Mouse (Mus musculus) kidney, adult 2 months (tissue): ENCODE measurements around the gene Gapdhs.

Source experiments
- CTCF ChIP-seq: fragments of 200-500 bp; conservative IDR thresholded peaks from 2 replicates; pipeline ENCODE4 v1.5.1; 2011; ENCODE audit warnings: low read depth, mild to moderate bottlenecking, control low read depth, low read length, moderate library complexity, mixed read lengths; ENCODE audit not compliant: insufficient read depth, insufficient read length
- POLR2A ChIP-seq: fragments of 200-500 bp; IDR thresholded peaks from one replicate; pipeline ENCODE4 v1.6.1; 2011; ENCODE audit warnings: low read depth, low read length, control low read depth

DNA sequence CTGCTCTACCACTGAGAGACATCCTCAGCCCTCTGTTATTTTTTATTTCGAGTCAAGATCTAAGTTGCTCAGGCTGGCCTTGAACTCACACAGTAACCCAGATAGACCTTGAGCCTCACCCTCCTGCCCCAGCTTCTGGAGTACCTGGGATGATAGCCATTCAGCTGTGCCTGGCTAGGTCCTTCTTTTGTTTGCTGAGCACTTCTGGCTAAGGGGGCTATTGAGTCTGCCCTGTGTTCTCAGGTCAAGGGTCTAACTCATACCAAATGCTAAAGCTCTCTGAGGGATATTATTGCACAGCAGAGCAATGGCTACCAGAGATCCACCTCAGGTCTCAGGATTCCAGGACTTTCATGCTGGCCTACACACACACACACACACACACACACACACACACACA, 41.7 kb upstream of the Gapdhs start:
- TF ChIP-seq CTCF (no peak), POLR2A (no peak)
